Mouse (Mus musculus) cerebellum, postnatal 14 days (tissue): ENCODE measurements around the gene Gfod2.

Experiments
- DNase-seq, 2 experiments: peaks; one replicate each; pipeline ENCODE4 v3.0.0; 2021; ENCODE audit warnings: mixed read lengths in 2 of 2

Gene Gfod2

GRCm38 (mm10) chr8:105758277-105759108, at the start of gene Gfod2:
Gfod2 (minus strand) TSS chr8:105758664.
- DNase-seq = peak; percentile 99

GRCm38 (mm10) chr8:105807766-105808165, 49.3 kb upstream of the Gfod2 start:
- no peak for DNase-seq

DNA sequence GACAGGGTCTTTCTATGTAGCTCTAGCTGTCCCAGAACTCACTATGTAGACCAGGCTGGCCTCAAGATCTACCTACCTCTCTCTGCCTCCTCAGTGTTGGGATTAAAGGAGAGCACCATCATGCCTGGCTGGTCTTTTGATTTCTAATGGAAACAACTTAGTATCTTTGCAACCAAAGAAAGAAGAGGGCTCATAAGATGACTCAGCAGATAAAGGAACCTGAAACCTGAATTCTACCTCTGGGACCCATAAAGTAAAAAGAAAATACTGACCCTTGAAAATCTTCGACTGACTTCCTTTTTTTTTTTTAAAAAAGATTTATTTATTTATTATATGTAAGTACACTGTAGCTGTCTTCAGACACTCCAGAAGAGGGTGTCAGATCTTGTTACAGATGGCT, 47.5 kb upstream of the Gfod2 start:
- no peak for DNase-seq

DNA sequence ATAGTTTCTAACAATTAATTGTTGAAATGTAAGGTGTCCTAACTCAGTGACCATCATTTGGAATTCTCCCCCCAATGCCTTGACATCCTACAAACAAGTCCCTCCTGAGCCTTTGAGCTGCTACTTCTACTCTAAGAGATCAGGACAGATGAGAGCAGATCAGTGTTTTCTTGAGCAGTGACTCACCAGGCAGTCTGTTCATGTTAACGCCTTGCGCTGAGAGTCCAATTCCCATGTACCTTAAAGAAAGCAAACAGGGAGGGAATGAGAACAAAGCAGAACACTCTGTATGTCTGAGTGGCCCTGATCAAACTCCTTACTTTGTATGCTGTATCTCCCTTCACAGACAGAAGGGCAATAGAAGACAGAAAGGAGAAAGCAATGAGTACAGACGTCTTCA, 46.9 kb upstream of the Gfod2 start:
- DNase-seq = no peak

DNA sequence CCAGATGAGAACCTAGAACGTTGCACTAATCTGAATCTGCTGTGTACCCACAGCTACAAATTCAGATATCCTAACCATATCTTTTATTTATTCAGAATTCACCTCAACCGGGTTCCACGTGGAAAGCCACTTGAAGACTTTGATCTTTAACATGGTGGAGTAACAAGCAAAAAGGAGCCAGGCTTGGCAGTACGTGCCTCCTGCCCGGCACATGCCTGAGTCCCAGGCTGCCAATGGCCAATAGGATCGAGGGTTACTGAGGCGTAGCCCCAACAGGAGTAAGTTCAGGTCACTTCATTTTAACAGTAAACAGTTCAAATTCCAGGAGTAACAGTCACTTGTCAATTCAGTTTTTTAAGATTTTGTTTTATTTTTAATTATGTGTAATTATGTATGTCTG, 46.3 kb upstream of the Gfod2 start:
- no peak for DNase-seq

DNA sequence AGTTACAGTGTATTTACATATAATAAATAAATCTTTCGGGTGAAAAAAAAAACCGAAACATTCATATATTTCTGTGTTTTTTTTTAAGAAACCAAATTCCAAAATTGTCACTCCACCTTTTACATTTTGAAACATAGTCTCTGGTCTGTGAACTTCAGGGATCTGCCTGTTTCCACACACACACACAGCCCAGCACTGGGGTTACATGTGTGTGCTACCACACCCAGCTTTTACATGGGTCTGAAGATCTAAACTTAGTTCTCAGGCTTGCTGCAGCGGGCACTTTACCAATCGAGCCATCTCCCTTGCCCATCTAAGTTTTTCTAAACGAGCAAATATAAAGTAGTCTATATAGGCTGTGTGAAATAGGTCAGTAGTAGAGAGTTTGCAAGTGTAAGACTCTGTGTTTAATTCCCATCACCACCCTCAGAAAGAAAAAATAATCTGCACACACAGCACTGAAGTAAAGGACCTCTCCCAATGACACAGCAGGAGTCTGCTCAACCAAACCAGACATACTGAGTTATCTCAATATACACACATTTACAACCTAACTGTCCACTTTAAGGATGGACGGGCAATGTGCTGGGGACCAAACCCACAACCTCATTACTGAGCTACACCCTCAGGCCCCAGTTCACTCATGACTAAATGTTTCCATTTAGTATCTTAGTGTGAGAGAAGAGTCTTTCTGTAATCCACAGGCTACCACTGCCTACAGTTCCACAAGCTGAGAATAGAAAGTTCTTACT, 42.9 kb upstream of the Gfod2 start:
- DNase-seq = no peak

DNA sequence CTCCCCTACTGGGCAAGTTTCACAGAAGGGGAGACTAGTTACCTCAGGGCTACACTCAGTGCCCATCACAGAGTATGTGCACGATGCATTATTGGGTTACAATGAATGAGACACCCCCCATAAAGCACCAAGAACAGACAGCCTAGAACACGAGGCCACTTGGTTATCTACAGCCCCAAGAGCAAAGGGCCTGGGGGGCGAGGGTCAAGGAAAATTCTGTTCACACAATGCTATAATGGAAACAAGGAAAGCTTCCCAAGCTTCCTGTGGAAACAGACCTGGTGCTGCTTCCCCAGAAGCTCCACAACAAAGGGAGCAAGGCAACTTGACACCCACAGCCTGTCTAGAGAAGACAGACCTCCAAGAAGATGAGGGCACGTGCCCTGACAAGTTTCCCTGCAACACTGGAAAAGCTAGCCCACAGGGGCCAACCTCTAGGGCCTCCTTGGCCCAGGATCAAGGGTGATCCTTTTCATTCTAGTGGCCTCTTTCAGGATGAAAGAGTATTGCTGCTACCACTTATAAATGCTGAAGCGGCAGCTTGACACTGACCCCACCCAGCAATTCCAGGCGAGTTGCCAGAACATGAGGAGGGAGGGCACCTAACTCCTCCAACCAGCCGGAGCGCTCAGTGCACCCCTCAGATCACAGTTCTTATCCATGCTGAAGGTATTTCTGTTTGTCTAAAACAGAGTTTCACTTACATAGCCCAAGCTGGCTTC, 40.8 kb upstream of the Gfod2 start:
- DNase-seq = peak; percentile 80 to 83

GRCm38 (mm10) chr8:105798408-105798807, 39.9 kb upstream of the Gfod2 start:
- no peak for DNase-seq

- DNase-seq = no peak
Measured at GRCm38 (mm10) chr8:105795785-105796184, 37.3 kb upstream of the Gfod2 start.

- DNase-seq = no peak
Measured at GRCm38 (mm10) chr8:105794009-105794598, 35.6 kb upstream of the Gfod2 start.

DNA sequence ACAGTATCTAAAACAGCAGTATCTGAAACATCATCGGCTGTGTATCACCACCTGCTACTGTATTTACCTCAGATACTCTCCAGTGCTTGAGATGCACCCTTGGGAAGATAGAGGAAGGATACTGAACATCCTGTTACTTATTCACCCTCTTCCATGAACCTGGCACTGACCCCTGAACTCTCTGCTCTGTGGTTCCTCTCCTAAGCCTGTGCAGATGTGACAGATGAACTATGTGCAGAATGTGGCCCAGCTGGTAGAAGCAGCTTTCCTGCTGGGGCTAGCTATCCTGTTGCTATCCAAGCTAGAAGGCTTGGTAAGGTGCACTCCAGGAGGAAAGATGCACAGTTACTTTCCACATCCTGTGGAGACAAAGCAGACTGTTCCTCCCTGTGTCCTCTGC, 34.9 kb upstream of the Gfod2 start:
- DNase-seq = no peak

DNA sequence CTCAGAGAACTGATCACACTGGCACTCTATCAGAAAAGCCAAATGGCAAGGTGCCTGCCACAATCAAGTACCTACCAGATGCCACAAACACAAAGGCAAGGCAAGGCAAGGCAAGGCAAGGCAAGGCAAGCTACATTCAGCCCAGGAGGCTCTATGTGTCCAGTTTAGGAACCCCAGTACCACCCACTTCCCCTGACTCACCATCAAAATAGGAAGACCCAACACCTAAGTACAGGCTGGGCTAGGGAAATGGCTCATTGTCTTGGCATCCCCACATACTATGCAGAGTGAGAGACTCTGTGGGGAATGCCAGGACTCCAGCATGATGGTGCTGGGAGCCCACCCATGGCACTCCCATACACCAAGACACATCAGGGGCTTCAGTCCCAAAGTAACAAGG, 31.2 kb upstream of the Gfod2 start:
- DNase-seq = peak in 1 of 2 experiments; percentile 20

DNA sequence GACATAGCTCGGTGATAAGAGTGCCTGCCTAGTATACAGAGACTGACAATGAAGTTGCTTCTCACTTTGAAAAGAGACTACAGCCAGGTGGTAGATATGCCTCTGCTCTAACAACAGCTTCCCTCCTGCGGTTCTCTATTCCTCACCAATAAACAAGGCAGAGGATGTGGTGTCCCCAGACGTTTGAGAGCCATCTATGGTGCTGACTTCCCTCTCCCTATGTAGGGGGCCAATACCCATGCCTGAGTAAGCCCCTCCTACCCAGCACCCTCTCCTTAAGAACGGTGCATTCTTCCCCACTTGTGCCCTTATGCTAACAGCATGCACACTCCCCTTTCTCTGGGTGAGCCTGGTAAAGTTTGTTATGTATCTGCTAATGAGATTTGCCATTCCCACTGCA, 30.5 kb upstream of the Gfod2 start:
- DNase-seq = no peak

DNA sequence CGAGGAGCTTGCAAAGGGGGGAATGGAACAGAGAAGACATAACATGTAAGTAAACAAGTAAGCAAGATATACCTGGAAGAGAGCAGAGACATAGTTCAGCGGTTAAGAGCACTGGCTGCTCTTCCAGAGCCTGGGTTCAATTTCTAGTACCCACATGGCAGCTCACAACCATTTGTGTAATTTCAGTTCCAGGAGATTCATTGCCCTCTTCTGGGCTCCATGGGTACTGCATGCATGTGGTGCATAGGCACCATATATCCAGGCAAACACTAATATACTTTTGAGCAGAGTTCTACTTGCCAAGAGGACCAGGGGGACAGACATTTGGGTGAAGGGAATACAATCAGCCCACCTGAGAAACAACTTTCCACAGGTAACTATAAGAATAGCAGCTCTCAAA, 29.8 kb upstream of the Gfod2 start:
- peak; percentile 43 to 72 for DNase-seq

GRCm38 (mm10) chr8:105780298-105780697, 21.8 kb upstream of the Gfod2 start:
- no peak for DNase-seq

DNA sequence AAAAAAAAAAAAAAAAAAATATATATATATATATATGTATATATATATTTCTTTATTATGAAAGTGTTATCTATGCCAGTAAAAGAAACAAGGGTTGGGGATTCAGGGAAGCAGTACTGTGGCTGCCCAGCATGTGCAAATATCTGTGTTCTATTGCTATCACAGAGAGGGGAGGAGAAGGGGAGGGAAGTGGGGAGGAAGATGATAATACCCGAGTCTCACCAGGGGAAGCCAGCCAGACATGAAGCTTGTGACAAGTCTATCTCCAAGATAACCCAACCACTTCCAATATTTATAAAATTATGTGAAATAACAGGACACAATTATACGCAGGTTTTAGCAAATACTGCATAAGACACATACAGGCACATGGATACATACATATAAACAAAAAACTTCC, 19.4 kb upstream of the Gfod2 start:
- no peak for DNase-seq

GRCm38 (mm10) chr8:105774498-105774897, 16.0 kb upstream of the Gfod2 start:
- DNase-seq = peak in 1 of 2 experiments; percentile 27

DNA sequence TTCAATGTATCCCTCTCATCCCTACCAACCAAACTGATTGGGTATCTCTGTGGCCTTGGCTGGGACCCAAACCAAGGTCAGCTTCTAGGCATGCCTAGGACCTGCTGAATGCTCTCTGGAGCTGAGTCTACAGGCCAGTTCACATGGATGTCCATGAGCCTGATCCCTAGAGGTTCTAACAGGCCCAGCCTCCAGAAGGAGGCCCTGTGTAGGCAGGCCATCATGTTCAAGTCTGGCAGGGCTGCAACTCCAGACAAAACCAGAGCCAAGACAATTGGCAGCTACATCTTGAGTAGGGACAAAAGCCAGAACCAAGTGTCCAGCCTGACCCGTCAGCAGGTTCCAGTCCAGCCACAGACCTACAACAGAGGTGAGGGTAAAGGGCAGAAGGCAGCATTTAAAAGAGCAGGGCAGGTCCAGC, 15.0 kb upstream of the Gfod2 start:
- DNase-seq = peak; percentile 47 to 64

- no peak for DNase-seq
Measured at GRCm38 (mm10) chr8:105771398-105772175, 13.1 kb upstream of the Gfod2 start.

DNA sequence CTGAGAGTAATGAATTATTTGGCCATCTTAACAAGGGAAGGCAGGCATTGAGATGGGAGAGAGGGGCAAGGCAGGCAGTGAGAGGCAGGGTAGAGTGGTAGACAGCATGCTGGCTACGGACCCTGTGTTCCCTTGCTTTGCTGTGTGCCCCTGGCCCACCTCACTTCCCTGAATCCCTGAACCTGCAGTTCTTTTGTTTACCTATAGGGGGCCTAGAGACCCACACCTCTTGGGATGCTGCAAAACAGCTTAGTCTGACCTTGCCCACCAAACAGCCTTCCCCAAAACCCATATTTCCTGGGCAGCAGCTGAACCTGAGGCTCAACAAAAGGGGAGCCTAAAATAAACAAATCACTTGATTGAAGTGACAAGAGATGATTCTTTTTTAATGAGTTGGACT, 12.1 kb upstream of the Gfod2 start:
- peak; percentile 34 to 42 for DNase-seq

DNA sequence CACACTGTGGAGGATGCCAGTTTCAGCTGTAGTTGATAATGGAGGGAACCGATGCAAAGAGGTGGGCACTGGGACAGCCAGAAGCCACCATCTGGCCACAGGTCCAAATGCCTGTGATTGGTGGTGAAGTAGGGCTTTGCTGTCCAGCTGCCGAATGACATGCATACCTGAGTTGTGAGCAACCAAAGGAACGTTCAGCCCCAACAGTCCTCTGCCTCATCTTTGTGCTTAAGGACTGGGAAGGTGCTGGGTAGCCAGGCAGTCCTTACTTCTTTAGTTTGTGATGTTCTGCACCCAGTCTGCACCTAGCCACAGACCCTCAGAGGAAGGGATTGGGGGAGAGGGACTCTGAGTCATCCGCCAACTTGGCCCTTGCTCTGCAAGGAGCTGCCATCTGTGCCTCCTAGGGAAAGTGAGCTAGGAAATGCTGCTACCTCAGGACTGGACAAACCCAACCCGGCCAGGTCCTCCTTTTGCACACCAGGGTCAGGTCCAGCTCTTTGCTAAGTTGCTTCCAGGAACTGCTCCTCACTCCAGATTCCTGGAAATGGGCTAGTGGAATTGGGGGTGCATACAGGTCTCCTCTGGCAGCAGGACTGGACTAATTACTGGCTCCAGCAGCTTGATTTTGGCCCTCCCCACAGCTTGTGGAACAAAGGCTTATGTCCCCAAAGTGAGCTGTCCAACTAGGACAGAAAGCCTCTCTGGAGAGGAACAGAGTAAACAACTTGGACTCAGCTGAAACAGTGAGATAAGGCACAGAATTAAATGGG, 10.2 kb upstream of the Gfod2 start:
- DNase-seq = peak; percentile 25 to 30
